Mouse (Mus musculus): ENCODE data around the gene Borcs5.
"Not testable (repeated sequence)": the region's sequence is repeated elsewhere in the genome, so short reads cannot be mapped to it uniquely, and the experiment has no call there.

Borcs5 gene

GRCm38 (mm10) chr6:134677504-134677903 is 38.2 kb downstream of the Borcs5 start:
- DNase-seq, result no peak

- no peak for DNase-seq
Measured at GRCm38 (mm10) chr6:134678037-134678436, 38.7 kb downstream of the Borcs5 start.

GRCm38 (mm10) chr6:134679330-134679729 is 40.0 kb downstream of the Borcs5 start:
- not testable (repeated sequence) for DNase-seq

GRCm38 (mm10) chr6:134684354-134684915 is 45.1 kb downstream of the Borcs5 start:
- DNase-seq, result peak; percentile 38

GRCm38 (mm10) chr6:134685040-134685439 is 45.7 kb downstream of the Borcs5 start:
- DNase-seq, result peak; percentile 30

GRCm38 (mm10) chr6:134685515-134685914 is 46.2 kb downstream of the Borcs5 start:
- DNase-seq, result no peak

- no peak for DNase-seq
Measured at GRCm38 (mm10) chr6:134694498-134694897, 55.2 kb downstream of the Borcs5 start.

- no peak for DNase-seq
Measured at GRCm38 (mm10) chr6:134694988-134695387, 55.7 kb downstream of the Borcs5 start.

- no peak for DNase-seq
Measured at GRCm38 (mm10) chr6:134695625-134696024, 56.3 kb downstream of the Borcs5 start.

- peak; percentile 78 for DNase-seq
Measured at GRCm38 (mm10) chr6:134696146-134696545, 56.8 kb downstream of the Borcs5 start.

- DNase-seq, result no peak
Measured at GRCm38 (mm10) chr6:134696554-134696953, 57.2 kb downstream of the Borcs5 start.

- DNase-seq, result no peak
Measured at GRCm38 (mm10) chr6:134698243-134698642, 58.9 kb downstream of the Borcs5 start.

GRCm38 (mm10) chr6:134700451-134701210 is 61.3 kb downstream of the Borcs5 start:
- DNase-seq, result no peak

- no peak for DNase-seq
Measured at GRCm38 (mm10) chr6:134701211-134701602, 61.9 kb downstream of the Borcs5 start.

GRCm38 (mm10) chr6:134702184-134702583 is 62.9 kb downstream of the Borcs5 start:
- no peak for DNase-seq

GRCm38 (mm10) chr6:134703053-134703690 is 63.9 kb downstream of the Borcs5 start:
- no peak for DNase-seq

GRCm38 (mm10) chr6:134706467-134706866 is 67.2 kb downstream of the Borcs5 start:
- DNase-seq, result no peak

- no peak for DNase-seq
Measured at GRCm38 (mm10) chr6:134710020-134710419, 70.7 kb downstream of the Borcs5 start.

- no peak for DNase-seq
Measured at GRCm38 (mm10) chr6:134713321-134713720, 74.0 kb downstream of the Borcs5 start.

- DNase-seq, result no peak
Measured at GRCm38 (mm10) chr6:134713897-134714296, 74.6 kb downstream of the Borcs5 start.

- DNase-seq, result no peak
Measured at GRCm38 (mm10) chr6:134716168-134716587, 76.9 kb downstream of the Borcs5 start.

GRCm38 (mm10) chr6:134717886-134718667 is 78.8 kb downstream of the Borcs5 start:
- no peak for DNase-seq

GRCm38 (mm10) chr6:134718668-134719065 is 79.4 kb downstream of the Borcs5 start:
- DNase-seq, result no peak

Measured in cerebellum, adult 9-10 months (tissue).